Mouse (Mus musculus): ENCODE results near the gene Vmn1r54. TPM values are rescaled to one million over a fixed set of nuclear protein-coding genes. Genes with fewer than 3 reads are reported as not detected.
"Not testable (repeated sequence)": the region's sequence is repeated elsewhere in the genome, so short reads cannot be mapped to it uniquely, and the experiment has no call there.

The Vmn1r54 gene
- polyA plus RNA-seq (2012; rRNA removed): not detected in 2 replicates
- not detected in 2 replicates for polyA plus RNA-seq (2014; fragmentation: Nextera tagmentation; extraction: Ambion mirVana)

DNA sequence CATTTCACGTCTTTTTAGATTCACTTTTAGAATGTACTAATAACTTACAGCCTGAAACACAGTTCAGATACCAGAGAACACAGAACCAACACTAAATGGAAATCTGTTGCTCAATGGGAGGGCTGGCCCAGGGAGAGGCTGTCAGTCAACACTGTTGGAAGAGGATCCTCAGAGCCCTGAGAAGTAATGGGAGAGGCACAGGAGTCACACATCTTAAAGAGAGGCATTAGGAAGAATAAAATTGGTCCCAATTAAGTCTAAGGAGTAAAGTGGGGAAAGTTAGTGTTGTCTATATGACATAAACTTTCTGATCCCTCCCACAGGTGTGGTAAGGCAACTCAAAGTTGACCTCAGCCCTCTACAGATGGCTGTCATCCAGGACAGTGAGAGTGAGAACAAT is at the start of gene Vmn1r54:
Gene Vmn1r54, plus strand, starts transcription at position 301 of the 400 bp plus-strand sequence.
- Histone ChIP-seq H3K9me3 (ENCODE audit: control insufficient read depth, low read length) (no peaks in the 10 kb centered on the region), H3K4me1 (replicated peaks; ENCODE audit: control insufficient read depth in 2 of 2, insufficient read depth in 2 of 2, low read length in 1 of 2) (no peaks in the 10 kb centered on the region), H3K36me3 (replicated peaks; ENCODE audit: control insufficient read depth, insufficient read depth, low read depth) (no peaks in the 10 kb centered on the region), H3K4me2 (ENCODE audit: low read depth) (no peak within 1 kb of the TSS), H3K27me3 (ENCODE audit: control insufficient read depth, insufficient read depth, low read length) (no peaks in the 10 kb centered on the region), H3K9ac (replicated peaks) (no peak within 1 kb of the TSS), H3K4me3 (ENCODE audit: insufficient read depth in 1 of 2, low read depth in 2 of 2, low read length in 2 of 2) (no peak within 1 kb of the TSS), H3K27ac (no peak within 1 kb of the TSS)
- TF ChIP-seq EP300 (IDR thresholded peaks at IDR 0.05; ENCODE audit: low read depth): no peak
- TF ChIP-seq CTCF (IDR thresholded peaks at IDR 0.05; ENCODE audit: low read depth): no peak
- whole genome bisulfite sequencing (ENCODE audit: insufficient replicate concordance): 35% methylated on average over 1 of the region's 1 CpGs
- DNase-seq (ENCODE audit: low read depth in 3 of 3, low spot score in 3 of 3) (no peak), ATAC-seq (ENCODE audit: insufficient read depth) (no peak)

DNA sequence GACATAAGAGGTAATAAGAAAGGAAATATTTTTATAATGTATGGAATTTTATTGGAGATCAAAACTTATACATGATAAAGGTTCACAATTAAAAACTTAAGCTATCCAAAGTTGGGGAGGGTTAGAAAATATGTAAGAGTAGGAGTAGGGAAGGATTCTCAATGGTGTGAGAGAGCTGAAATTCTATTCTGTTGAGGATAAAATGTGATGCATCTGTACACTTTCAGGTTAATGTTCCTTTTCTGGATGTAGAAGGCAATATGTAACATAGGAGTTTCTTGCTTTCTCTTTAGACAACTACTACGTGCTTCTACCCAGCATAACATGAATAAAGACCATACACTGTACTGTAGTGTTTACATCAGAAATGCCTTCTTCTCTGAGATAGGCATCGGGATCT is 43.6 kb upstream of the Vmn1r54 start, which contains the start of gene V1ra8:
Gene V1ra8, plus strand, starts transcription at position 301 of the 400 bp plus-strand sequence.
- not testable (repeated sequence) for H3K4me2 ChIP-seq (ENCODE audit: low read depth); H3K4me1 ChIP-seq (replicated peaks; ENCODE audit: control insufficient read depth in 2 of 2, insufficient read depth in 2 of 2, low read length in 1 of 2); H3K36me3 ChIP-seq (replicated peaks; ENCODE audit: control insufficient read depth, insufficient read depth, low read depth); DNase-seq (ENCODE audit: low read depth in 3 of 3, low spot score in 3 of 3); ATAC-seq (ENCODE audit: insufficient read depth); H3K27ac ChIP-seq; H3K9me3 ChIP-seq (ENCODE audit: control insufficient read depth, low read length); H3K9ac ChIP-seq (replicated peaks); H3K27me3 ChIP-seq (ENCODE audit: control insufficient read depth, insufficient read depth, low read length); H3K4me3 ChIP-seq (ENCODE audit: insufficient read depth in 1 of 2, low read depth in 2 of 2, low read length in 2 of 2)
- WGBS (ENCODE audit: insufficient replicate concordance): 41% methylated on average over 1 of the region's 2 CpGs

- 65% methylated on average over 1 of the region's 1 CpGs for whole genome bisulfite sequencing (ENCODE audit: insufficient replicate concordance)
- no peaks in the 10 kb centered on the region for H3K27me3 ChIP-seq (ENCODE audit: control insufficient read depth, insufficient read depth, low read length)
- H3K4me2 ChIP-seq (ENCODE audit: low read depth): no peak within 1 kb of the TSS
- H3K9me3 ChIP-seq (ENCODE audit: control insufficient read depth, low read length): no peaks in the 10 kb centered on the region
- no peaks in the 10 kb centered on the region for H3K4me1 ChIP-seq (replicated peaks; ENCODE audit: control insufficient read depth in 2 of 2, insufficient read depth in 2 of 2, low read length in 1 of 2)
- ATAC-seq (ENCODE audit: insufficient read depth): no peak
- no peak within 1 kb of the TSS for H3K9ac ChIP-seq (replicated peaks)
- no peak within 1 kb of the TSS for H3K27ac ChIP-seq
- no peak within 1 kb of the TSS for H3K4me3 ChIP-seq (ENCODE audit: insufficient read depth in 1 of 2, low read depth in 2 of 2, low read length in 2 of 2)
- TF ChIP-seq CTCF (IDR thresholded peaks at IDR 0.05; ENCODE audit: low read depth) (no peak), EP300 (IDR thresholded peaks at IDR 0.05; ENCODE audit: low read depth) (no peak)
- DNase-seq (ENCODE audit: low read depth in 3 of 3, low spot score in 3 of 3): no peak
- no peaks in the 10 kb centered on the region for H3K36me3 ChIP-seq (replicated peaks; ENCODE audit: control insufficient read depth, insufficient read depth, low read depth)
Measured at GRCm38 (mm10) chr6:90224338-90224737, 21.8 kb upstream of the Vmn1r54 start, which contains the start of gene Vmn1r53. TSS of gene Vmn1r53 (minus strand) at chr6:90224438.

DNA sequence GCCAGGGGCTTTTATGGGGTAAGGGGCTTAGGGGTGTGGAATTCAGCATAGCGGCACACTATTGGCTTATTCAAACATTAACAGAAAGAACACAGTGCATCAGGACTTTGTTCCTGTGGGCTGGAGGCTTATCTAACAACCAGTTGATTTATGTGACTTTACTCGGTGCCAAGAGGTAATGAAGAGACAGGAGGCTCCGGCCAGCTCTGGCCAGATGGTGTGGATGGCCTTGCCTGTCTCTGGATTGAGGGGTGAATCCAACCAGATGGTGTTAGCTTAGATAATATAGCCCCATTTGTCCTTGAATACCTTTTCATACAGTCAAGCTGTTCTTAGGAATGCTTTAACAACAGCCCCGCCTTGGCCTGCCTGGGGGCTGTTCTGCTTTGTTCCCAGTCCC is 14.0 kb upstream of the Vmn1r54 start:
- H3K36me3 ChIP-seq (replicated peaks; ENCODE audit: control insufficient read depth, insufficient read depth, low read depth); H3K4me2 ChIP-seq (ENCODE audit: low read depth); H3K9me3 ChIP-seq (ENCODE audit: control insufficient read depth, low read length); ATAC-seq (ENCODE audit: insufficient read depth); H3K27me3 ChIP-seq (ENCODE audit: control insufficient read depth, insufficient read depth, low read length); H3K9ac ChIP-seq (replicated peaks); H3K27ac ChIP-seq; H3K4me1 ChIP-seq (replicated peaks; ENCODE audit: control insufficient read depth in 2 of 2, insufficient read depth in 2 of 2, low read length in 1 of 2); H3K4me3 ChIP-seq (ENCODE audit: insufficient read depth in 1 of 2, low read depth in 2 of 2, low read length in 2 of 2); DNase-seq (ENCODE audit: low read depth in 3 of 3, low spot score in 3 of 3): not testable (repeated sequence)
- WGBS (ENCODE audit: insufficient replicate concordance): 71% methylated on average over 4 of the region's 4 CpGs

DNA sequence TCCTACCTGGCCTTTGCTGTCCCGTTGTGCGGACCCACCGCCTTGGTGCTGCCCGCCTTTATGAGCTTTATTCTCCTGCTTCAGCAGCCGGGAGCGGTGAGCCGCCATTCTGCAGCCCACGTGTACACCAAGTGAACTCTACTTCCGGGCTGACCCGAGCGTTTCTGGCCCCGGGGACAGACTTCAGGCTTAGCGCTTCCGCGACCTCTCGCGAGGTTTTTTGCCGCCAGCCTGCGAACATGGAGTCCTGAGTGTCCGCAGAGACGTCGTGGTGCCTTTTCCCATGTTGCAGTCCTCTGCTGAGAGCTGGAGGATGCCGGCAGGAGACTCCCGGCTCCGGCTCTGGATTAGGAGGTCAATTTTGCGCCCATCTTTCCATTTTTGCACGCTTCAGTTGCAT is 13.4 kb upstream of the Vmn1r54 start:
- Histone ChIP-seq H3K27ac (no peak overlapping the region), H3K36me3 (replicated peaks; ENCODE audit: control insufficient read depth, insufficient read depth, low read depth) (no peaks in the 10 kb centered on the region), H3K27me3 (ENCODE audit: control insufficient read depth, insufficient read depth, low read length) (no peaks in the 10 kb centered on the region), H3K4me3 (ENCODE audit: insufficient read depth in 1 of 2, low read depth in 2 of 2, low read length in 2 of 2) (no peak overlapping the region), H3K9ac (replicated peaks) (no peak overlapping the region), H3K4me2 (ENCODE audit: low read depth) (no peak overlapping the region), H3K9me3 (ENCODE audit: control insufficient read depth, low read length) (no peaks in the 10 kb centered on the region), H3K4me1 (replicated peaks; ENCODE audit: control insufficient read depth in 2 of 2, insufficient read depth in 2 of 2, low read length in 1 of 2) (no peaks in the 10 kb centered on the region)
- no peak for TF ChIP-seq CTCF (IDR thresholded peaks at IDR 0.05; ENCODE audit: low read depth)
- no peak for TF ChIP-seq EP300 (IDR thresholded peaks at IDR 0.05; ENCODE audit: low read depth)
- ATAC-seq (ENCODE audit: insufficient read depth): no peak
- WGBS (ENCODE audit: insufficient replicate concordance): 56% methylated on average over 27 of the region's 27 CpGs
- no peak for DNase-seq (ENCODE audit: low read depth in 3 of 3, low spot score in 3 of 3)
